Mouse (Mus musculus) cerebellum, adult 2 months (tissue): ENCODE measurements around the gene Cutc.

ENCODE experiments used
- CTCF ChIP-seq: fragments of 200-500 bp; IDR thresholded peaks from 2 replicates; pipeline ENCODE4 v1.5.1; 2011; ENCODE audit warnings: low read depth, mild to moderate bottlenecking, control low read depth, low read length, moderate library complexity, borderline replicate concordance; ENCODE audit not compliant: insufficient read depth
- POLR2A ChIP-seq: fragments of 200-500 bp; IDR thresholded peaks from 2 replicates; pipeline ENCODE4 v1.6.1; 2011; ENCODE audit warnings: low read length, control low read depth, borderline replicate concordance; ENCODE audit not compliant: insufficient read depth

DNA sequence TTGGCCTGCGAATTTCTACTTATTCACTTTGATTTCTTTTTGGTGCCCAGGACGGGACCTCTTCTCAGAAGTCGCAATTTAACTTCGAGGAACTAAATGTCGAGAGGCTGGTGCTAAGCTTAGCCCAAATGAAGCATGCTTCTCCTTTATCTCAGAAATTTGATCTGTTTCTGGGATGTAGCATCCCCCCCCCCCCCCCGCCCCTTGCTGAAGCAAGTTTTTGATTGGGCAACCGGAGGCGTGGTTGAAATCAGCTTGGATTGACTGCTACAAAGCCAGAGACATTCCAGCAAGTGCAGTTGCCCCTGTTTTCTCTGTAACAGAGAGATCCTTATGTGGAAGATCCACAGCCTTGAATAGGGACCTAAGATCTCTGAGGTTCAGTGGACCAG, 22.8 kb upstream of the Cutc start:
- TF ChIP-seq CTCF (no peak), POLR2A (no peak)
